Mouse (Mus musculus) olfactory bulb, adult 2 months (tissue): ENCODE data around the gene Ctnna2.

Source experiments
- CTCF ChIP-seq: fragments of 200-500 bp; IDR thresholded peaks from 2 replicates; pipeline ENCODE4 v1.5.1; 2012; ENCODE audit warnings: low read depth, mild to moderate bottlenecking, low read length, moderate library complexity; ENCODE audit not compliant: insufficient read depth
- POLR2A ChIP-seq: fragments of 200-500 bp; IDR thresholded peaks from 2 replicates; pipeline ENCODE4 v1.6.1; 2012; ENCODE audit warnings: mild to moderate bottlenecking, low read depth, low read length, moderate library complexity; ENCODE audit not compliant: insufficient read depth

- TF ChIP-seq CTCF = no peak
- no peak for TF ChIP-seq POLR2A
Observed at GRCm38 (mm10) chr6:77742988-77743387, 236.5 kb downstream of the Ctnna2 start.
